Mouse (Mus musculus): ENCODE results near the gene Mcub. TPM values are rescaled to one million over a fixed set of nuclear protein-coding genes. Genes with fewer than 3 reads are reported as not detected.

Gene Mcub
- 2.5 and 2.8 TPM in 2 replicates for polyA plus RNA-seq (2014; fragmentation: Nextera tagmentation; extraction: Ambion mirVana)

- Histone ChIP-seq H3K9ac (ENCODE audit: low read length) (peak within 1 kb of the TSS; percentile 59), H3K4me3 (ENCODE audit: low read depth, low read length) (peak within 1 kb of the TSS; percentile 63), H3K27me3 (ENCODE audit: control insufficient read depth, insufficient read depth, low read length) (peaks cover 14% of the 10 kb centered on the region), H3K27ac (ENCODE audit: low read depth, low read length) (no peak within 1 kb of the TSS), H3K4me1 (ENCODE audit: control insufficient read depth, insufficient read depth, low read length) (0 out of 2 replicates have a peak, but pooled peaks cover 2% of the 10 kb centered on the region), H3K4me2 (peak within 1 kb of the TSS; percentile 99), H3K36me3 (ENCODE audit: control insufficient read depth, insufficient read depth, low read length) (no peaks in the 10 kb centered on the region), H3K9me3 (ENCODE audit: control insufficient read depth, low read length) (no peaks in the 10 kb centered on the region)
- WGBS = under 1% methylated on average over 63 of the region's 63 CpGs
- peak; percentile 94 for DNase-seq (ENCODE audit: low spot score, missing footprints)
- ATAC-seq (ENCODE audit: low FRiP score) = peak; percentile 82
Observed at GRCm38 (mm10) chr3:129969432-129970395, at the start of gene Mcub. TSS of gene Mcub (minus strand) at chr3:129970206.

- WGBS = 81% methylated on average over 2 of the region's 2 CpGs
- H3K36me3 ChIP-seq (ENCODE audit: control insufficient read depth, insufficient read depth, low read length) = peaks cover 5% of the 10 kb centered on the region; the same call in 1 of the 2 replicates
Observed at GRCm38 (mm10) chr3:130012943-130013342, 42.9 kb upstream of the Mcub start.

DNA sequence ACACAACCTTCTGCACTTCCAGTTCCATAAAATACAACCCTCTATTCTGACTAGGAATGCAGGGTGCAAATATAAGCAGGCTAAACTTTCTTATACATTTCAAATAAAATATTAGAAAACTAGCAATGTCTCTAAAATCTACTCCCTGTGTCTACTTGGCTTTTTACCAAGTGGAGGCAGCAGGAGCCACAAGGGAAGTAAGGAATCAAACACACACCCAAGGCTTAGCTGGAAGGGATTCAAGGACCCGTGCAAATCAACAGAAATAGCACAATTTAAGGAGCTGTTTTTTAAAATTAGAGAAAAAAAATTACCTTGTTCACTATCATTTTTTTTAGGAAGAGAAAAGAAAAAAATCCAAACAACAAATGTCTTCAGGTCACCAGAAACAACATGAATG, 41.2 kb upstream of the Mcub start:
- 84% methylated on average over 1 of the region's 1 CpGs for WGBS
- no peaks in the 10 kb centered on the region for H3K27me3 ChIP-seq (ENCODE audit: control insufficient read depth, insufficient read depth, low read length)
- peaks cover 10% of the 10 kb centered on the region; the same call in 1 of the 2 replicates for H3K36me3 ChIP-seq (ENCODE audit: control insufficient read depth, insufficient read depth, low read length)
- no peak for ATAC-seq (ENCODE audit: low FRiP score)
- no peak overlapping the region for H3K4me2 ChIP-seq
- H3K9me3 ChIP-seq (ENCODE audit: control insufficient read depth, low read length) = no peaks in the 10 kb centered on the region
- H3K4me3 ChIP-seq (ENCODE audit: low read depth, low read length) = no peak overlapping the region
- DNase-seq (ENCODE audit: low spot score, missing footprints) = no peak
- H3K4me1 ChIP-seq (ENCODE audit: control insufficient read depth, insufficient read depth, low read length) = no peaks in the 10 kb centered on the region
- H3K27ac ChIP-seq (ENCODE audit: low read depth, low read length) = no peak overlapping the region
- no peak overlapping the region for H3K9ac ChIP-seq (ENCODE audit: low read length)

More at GRCm38 (mm10) chr3:130012943-130013342, 42.9 kb upstream of the Mcub start:
- H3K27ac ChIP-seq (ENCODE audit: low read depth, low read length) = no peak overlapping the region
- no peaks in the 10 kb centered on the region for H3K27me3 ChIP-seq (ENCODE audit: control insufficient read depth, insufficient read depth, low read length)
- H3K4me3 ChIP-seq (ENCODE audit: low read depth, low read length) = no peak overlapping the region
- H3K9me3 ChIP-seq (ENCODE audit: control insufficient read depth, low read length) = no peaks in the 10 kb centered on the region
- no peak overlapping the region for H3K4me2 ChIP-seq
- H3K9ac ChIP-seq (ENCODE audit: low read length) = no peak overlapping the region
- DNase-seq (ENCODE audit: low spot score, missing footprints) (no peak), ATAC-seq (ENCODE audit: low FRiP score) (no peak)
- H3K4me1 ChIP-seq (ENCODE audit: control insufficient read depth, insufficient read depth, low read length) = no peaks in the 10 kb centered on the region

GRCm38 (mm10) chr3:130006141-130006540, 36.1 kb upstream of the Mcub start:
- ATAC-seq (ENCODE audit: low FRiP score) (no peak), DNase-seq (ENCODE audit: low spot score, missing footprints) (no peak)
- H3K27ac ChIP-seq (ENCODE audit: low read depth, low read length) = no peak overlapping the region
- H3K4me3 ChIP-seq (ENCODE audit: low read depth, low read length) = no peak overlapping the region
- H3K36me3 ChIP-seq (ENCODE audit: control insufficient read depth, insufficient read depth, low read length) = peaks cover 13% of the 10 kb centered on the region; the same call in 1 of the 2 replicates
- H3K27me3 ChIP-seq (ENCODE audit: control insufficient read depth, insufficient read depth, low read length) = no peaks in the 10 kb centered on the region
- H3K9ac ChIP-seq (ENCODE audit: low read length) = no peak overlapping the region
- no peaks in the 10 kb centered on the region for H3K4me1 ChIP-seq (ENCODE audit: control insufficient read depth, insufficient read depth, low read length)
- H3K9me3 ChIP-seq (ENCODE audit: control insufficient read depth, low read length) = no peaks in the 10 kb centered on the region
- WGBS = 94% methylated on average over 7 of the region's 7 CpGs
- H3K4me2 ChIP-seq = no peak overlapping the region

DNA sequence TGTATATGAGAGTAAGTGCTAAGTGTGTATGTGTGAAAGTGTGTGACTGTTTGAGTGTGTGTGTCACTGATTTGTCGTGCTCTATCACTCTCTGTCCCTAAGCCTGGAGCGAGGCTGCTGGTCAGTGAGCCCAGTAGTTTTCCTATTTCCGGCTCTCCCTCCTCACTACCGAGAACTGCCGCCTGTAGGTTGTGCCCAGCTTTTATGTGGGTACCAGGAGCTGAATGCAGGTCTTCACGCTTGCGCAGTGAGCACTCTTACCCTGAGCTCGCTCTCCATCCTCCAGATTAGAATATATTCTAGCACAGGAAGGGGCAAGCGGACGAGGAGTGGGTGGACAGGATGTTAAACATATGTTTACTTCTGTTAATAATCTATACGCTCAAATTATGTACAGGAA, 30.9 kb upstream of the Mcub start:
- Histone ChIP-seq H3K4me3 (ENCODE audit: low read depth, low read length) (no peak overlapping the region), H3K4me2 (no peak overlapping the region), H3K36me3 (ENCODE audit: control insufficient read depth, insufficient read depth, low read length) (peaks cover 8% of the 10 kb centered on the region; the same call in 1 of the 2 replicates), H3K27me3 (ENCODE audit: control insufficient read depth, insufficient read depth, low read length) (no peaks in the 10 kb centered on the region), H3K9me3 (ENCODE audit: control insufficient read depth, low read length) (no peaks in the 10 kb centered on the region), H3K4me1 (ENCODE audit: control insufficient read depth, insufficient read depth, low read length) (no peaks in the 10 kb centered on the region), H3K9ac (ENCODE audit: low read length) (no peak overlapping the region), H3K27ac (ENCODE audit: low read depth, low read length) (no peak overlapping the region)
- WGBS = 95% methylated on average over 11 of the region's 11 CpGs
- DNase-seq (ENCODE audit: low spot score, missing footprints) (no peak), ATAC-seq (ENCODE audit: low FRiP score) (no peak)

DNA sequence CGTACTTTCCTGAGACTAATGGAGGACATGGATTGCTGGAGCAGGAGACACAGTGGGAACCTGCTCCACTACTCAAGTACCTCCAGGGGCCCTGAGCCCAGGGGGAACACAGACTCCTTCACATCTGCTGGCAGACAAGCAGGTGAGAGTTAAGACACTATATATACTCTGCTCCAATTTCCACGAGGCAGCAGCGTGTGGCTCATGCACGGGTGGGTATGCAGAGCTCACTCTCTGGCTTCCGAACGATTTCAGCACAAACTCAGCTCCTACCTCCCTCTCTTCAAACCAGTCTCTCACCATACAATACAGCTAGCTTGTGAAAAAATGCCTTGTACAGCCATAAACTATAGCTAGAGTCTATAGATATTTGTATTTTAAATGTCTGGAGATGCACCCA, 28.5 kb upstream of the Mcub start:
- 89% methylated on average over 6 of the region's 6 CpGs for WGBS
- H3K4me2 ChIP-seq = no peak overlapping the region
- no peak overlapping the region for H3K9ac ChIP-seq (ENCODE audit: low read length)
- H3K36me3 ChIP-seq (ENCODE audit: control insufficient read depth, insufficient read depth, low read length) = peaks cover 11% of the 10 kb centered on the region; the same call in 1 of the 2 replicates
- H3K4me3 ChIP-seq (ENCODE audit: low read depth, low read length) = no peak overlapping the region
- DNase-seq (ENCODE audit: low spot score, missing footprints) = no peak
- no peaks in the 10 kb centered on the region for H3K4me1 ChIP-seq (ENCODE audit: control insufficient read depth, insufficient read depth, low read length)
- no peaks in the 10 kb centered on the region for H3K9me3 ChIP-seq (ENCODE audit: control insufficient read depth, low read length)
- no peak for ATAC-seq (ENCODE audit: low FRiP score)
- H3K27me3 ChIP-seq (ENCODE audit: control insufficient read depth, insufficient read depth, low read length) = no peaks in the 10 kb centered on the region
- no peak overlapping the region for H3K27ac ChIP-seq (ENCODE audit: low read depth, low read length)

DNA sequence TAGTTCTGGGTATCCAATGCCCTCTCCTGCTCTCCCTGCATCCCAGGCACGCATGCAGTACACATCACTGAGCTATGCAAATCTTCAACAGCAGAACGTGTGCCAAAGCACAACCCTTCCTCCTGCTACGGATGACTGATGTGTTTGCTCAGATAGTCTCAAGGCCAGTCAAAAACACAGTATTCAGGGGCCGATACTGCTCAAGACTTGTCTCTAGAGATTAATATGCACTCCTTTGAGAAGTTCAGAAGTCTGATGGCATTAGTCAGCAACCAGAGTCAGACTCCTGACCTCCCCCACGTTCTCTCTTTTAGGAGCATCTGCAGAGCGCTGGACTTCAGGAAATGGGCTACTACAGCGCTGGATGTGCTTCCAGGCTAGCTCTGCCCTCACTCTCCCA, 28.0 kb upstream of the Mcub start:
- 91% methylated on average over 7 of the region's 7 CpGs for WGBS
- peaks cover 13% of the 10 kb centered on the region; the same call in 1 of the 2 replicates for H3K36me3 ChIP-seq (ENCODE audit: control insufficient read depth, insufficient read depth, low read length)
- no peaks in the 10 kb centered on the region for H3K9me3 ChIP-seq (ENCODE audit: control insufficient read depth, low read length)
- ATAC-seq (ENCODE audit: low FRiP score) (no peak), DNase-seq (ENCODE audit: low spot score, missing footprints) (no peak)
- H3K4me2 ChIP-seq = no peak overlapping the region
- no peaks in the 10 kb centered on the region for H3K27me3 ChIP-seq (ENCODE audit: control insufficient read depth, insufficient read depth, low read length)
- no peak overlapping the region for H3K4me3 ChIP-seq (ENCODE audit: low read depth, low read length)
- no peak overlapping the region for H3K9ac ChIP-seq (ENCODE audit: low read length)
- no peak overlapping the region for H3K27ac ChIP-seq (ENCODE audit: low read depth, low read length)
- H3K4me1 ChIP-seq (ENCODE audit: control insufficient read depth, insufficient read depth, low read length) = no peaks in the 10 kb centered on the region

DNA sequence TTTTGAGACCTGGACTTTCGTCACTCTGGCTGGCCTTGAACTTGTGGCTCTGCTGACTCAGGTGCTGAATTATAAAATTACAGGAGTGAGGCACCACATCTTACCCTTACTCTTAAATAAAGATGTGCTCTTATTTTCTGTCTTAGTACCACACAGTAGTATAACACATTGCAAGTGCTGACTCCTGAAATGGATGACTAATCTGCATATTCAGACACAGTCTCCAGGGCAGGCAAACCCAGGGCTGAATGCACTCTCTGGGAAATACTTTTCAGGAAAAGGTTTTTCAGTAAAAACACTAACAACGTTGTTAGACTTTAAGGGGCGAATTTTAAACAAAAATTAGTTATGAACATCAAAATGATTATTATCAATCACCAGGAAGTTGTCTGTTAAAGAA, 27.3 kb upstream of the Mcub start:
- Histone ChIP-seq H3K4me2 (no peak overlapping the region), H3K27ac (ENCODE audit: low read depth, low read length) (no peak overlapping the region), H3K9ac (ENCODE audit: low read length) (no peak overlapping the region), H3K4me1 (ENCODE audit: control insufficient read depth, insufficient read depth, low read length) (no peaks in the 10 kb centered on the region), H3K36me3 (ENCODE audit: control insufficient read depth, insufficient read depth, low read length) (peaks cover 12% of the 10 kb centered on the region; the same call in 1 of the 2 replicates), H3K27me3 (ENCODE audit: control insufficient read depth, insufficient read depth, low read length) (no peaks in the 10 kb centered on the region), H3K4me3 (ENCODE audit: low read depth, low read length) (no peak overlapping the region), H3K9me3 (ENCODE audit: control insufficient read depth, low read length) (no peaks in the 10 kb centered on the region)
- 87% methylated on average over 3 of the region's 3 CpGs for WGBS
- DNase-seq (ENCODE audit: low spot score, missing footprints) = no peak
- ATAC-seq (ENCODE audit: low FRiP score) = no peak

DNA sequence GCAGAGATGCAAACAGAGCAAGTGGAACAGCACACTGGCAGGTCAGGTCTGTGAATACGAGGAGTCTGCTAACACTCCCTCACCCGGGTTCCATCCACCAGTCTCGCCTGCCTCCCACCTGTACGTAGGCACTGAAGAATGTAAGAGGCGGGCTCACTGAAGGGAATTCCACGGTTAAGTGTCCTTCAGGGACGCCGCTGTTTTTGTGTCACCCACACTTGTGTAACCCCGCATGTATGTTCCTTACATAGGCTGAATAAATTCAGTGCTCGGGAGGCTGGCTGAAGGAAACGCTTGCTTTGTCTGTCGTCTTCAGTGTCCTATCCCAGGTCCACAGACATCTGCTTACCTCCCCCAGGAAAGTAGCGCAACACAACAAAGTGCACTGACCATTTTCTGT, 17.3 kb upstream of the Mcub start:
- H3K36me3 ChIP-seq (ENCODE audit: control insufficient read depth, insufficient read depth, low read length) = peaks cover 33% of the 10 kb centered on the region

More for the DNA sequence above, 17.3 kb upstream of the Mcub start:
- H3K4me3 ChIP-seq (ENCODE audit: low read depth, low read length) = no peak overlapping the region
- no peaks in the 10 kb centered on the region for H3K9me3 ChIP-seq (ENCODE audit: control insufficient read depth, low read length)
- H3K9ac ChIP-seq (ENCODE audit: low read length) = no peak overlapping the region
- H3K27ac ChIP-seq (ENCODE audit: low read depth, low read length) = no peak overlapping the region
- no peak for ATAC-seq (ENCODE audit: low FRiP score)
- no peak for DNase-seq (ENCODE audit: low spot score, missing footprints)
- WGBS = 96% methylated on average over 13 of the region's 13 CpGs
- no peak overlapping the region for H3K4me2 ChIP-seq
- H3K4me1 ChIP-seq (ENCODE audit: control insufficient read depth, insufficient read depth, low read length) = no peaks in the 10 kb centered on the region
- no peaks in the 10 kb centered on the region for H3K27me3 ChIP-seq (ENCODE audit: control insufficient read depth, insufficient read depth, low read length)
